Mouse (Mus musculus): ENCODE measurements at regions not wholly inside any gene's neighbourhood (a gene's known extent, or its start where the extent isn't known, plus 50 kb on each side); places are given as distances from the start of the nearest gene placed in this dataset.

GRCm38 (mm10) chr1:185619011-185619410, 164.4 kb downstream of the Slc30a10 start:
- DNase-seq (ENCODE audit: low read depth, low spot score), result no peak

DNA sequence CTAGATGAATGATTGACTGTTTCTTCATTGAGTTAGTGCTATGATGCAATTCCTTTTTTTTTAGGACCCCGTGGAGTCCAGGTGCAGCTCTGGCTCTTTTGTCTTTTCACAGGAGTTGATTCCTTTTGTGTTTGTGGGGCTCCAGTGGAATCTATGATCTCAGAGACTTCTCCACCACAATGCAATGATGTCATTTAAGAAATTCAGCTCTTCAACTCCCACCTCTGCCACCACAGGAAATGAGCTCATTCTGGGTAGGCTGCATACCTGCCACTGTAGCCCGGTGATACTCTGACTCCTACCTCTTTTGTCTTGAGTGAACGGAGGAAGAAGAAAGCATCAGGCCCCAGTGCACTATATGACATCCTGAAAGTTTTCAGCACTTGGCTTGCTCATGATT, 173.8 kb downstream of the Slc30a10 start:
- no peak for DNase-seq (ENCODE audit: low read depth, low spot score)

DNA sequence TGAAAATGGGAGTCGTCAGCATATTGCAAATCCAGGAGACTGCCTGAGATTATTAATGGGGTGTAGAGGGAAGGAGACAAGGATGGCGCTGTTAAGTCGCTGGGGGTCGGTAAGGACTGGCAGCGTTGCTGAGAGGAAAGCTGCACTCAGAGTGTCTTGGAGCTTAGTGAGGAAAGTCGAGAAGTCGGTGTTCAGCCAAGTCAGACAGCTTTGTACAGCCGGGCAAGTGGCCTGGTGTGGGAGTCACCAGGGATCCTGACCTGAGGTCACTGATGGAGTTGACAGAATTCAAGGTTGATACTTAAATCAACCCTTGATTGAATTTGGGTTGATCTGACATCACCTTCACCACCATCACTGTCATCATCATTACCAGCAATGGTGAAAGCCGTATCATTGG, 175.3 kb downstream of the Slc30a10 start:
- no peak for DNase-seq (ENCODE audit: low read depth, low spot score)

GRCm38 (mm10) chr1:185638631-185639030, 184.0 kb downstream of the Slc30a10 start:
- DNase-seq (ENCODE audit: low read depth, low spot score), result no peak

DNA sequence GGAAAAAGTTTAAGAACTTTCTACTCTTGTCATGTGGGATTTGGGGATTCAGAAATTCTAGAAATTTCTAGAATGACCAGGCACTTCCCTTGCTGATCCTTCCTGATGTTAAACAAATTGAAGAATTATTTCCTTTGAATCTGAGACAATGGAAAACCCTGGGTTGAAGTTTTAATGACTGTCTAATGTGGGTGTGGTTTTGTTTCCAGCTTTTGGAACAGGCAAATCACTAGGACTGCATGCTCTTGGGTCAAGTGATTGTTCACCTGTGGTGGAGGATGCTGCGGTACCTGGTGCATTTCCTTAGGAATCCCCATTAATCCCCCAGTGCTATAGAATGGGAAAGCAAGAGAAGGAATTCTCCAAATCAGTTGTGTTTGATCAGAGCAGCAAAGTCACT, 184.8 kb downstream of the Slc30a10 start:
- DNase-seq (ENCODE audit: low read depth, low spot score), result no peak

DNA sequence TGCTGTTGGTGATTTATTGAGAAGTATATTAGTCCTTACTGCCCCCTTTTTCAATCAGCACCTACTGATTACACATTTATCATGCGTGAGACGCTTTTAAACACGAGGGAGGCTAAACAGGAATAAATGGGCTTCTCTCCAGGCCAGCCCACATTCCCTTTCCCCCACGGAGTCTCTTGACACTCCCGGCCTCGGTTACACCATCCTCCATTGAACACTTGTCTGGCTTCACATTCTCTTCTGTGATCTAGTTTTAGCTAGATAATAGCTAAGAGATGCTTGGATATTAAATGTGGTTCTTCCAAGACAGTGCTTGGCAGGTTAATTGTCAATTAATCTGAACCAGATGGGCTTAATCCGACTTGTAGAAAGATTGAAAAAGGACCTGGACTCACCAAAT, 189.4 kb downstream of the Slc30a10 start:
- DNase-seq (ENCODE audit: low read depth, low spot score), result no peak

- DNase-seq (ENCODE audit: low read depth, low spot score), result no peak
Observed at GRCm38 (mm10) chr1:185648128-185648527, 193.5 kb downstream of the Slc30a10 start.

GRCm38 (mm10) chr1:185648926-185649325, 194.3 kb downstream of the Slc30a10 start:
- no peak for DNase-seq (ENCODE audit: low read depth, low spot score)

DNA sequence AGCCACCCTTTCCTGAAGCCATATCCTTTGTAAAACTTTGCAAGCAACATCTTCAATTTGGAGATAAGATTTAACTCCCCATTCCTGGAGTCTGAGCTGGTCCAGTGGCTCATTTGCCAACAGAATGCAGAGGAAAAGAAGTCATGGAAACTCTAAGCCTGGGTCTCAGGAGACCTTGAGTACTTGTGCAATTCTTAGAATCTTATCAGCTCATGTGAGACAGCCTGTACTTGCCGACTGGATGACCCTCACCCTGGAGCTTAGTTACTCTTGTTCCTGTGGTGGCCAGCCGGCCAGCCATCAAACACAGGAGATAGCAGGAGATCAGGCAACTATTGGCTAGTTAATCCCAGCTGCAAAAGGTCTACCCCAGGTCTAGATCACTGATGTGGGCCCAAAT, 196.3 kb downstream of the Slc30a10 start:
- DNase-seq (ENCODE audit: low read depth, low spot score), result no peak

GRCm38 (mm10) chr1:185655021-185655420, 200.4 kb downstream of the Slc30a10 start:
- no peak for DNase-seq (ENCODE audit: low read depth, low spot score)

DNA sequence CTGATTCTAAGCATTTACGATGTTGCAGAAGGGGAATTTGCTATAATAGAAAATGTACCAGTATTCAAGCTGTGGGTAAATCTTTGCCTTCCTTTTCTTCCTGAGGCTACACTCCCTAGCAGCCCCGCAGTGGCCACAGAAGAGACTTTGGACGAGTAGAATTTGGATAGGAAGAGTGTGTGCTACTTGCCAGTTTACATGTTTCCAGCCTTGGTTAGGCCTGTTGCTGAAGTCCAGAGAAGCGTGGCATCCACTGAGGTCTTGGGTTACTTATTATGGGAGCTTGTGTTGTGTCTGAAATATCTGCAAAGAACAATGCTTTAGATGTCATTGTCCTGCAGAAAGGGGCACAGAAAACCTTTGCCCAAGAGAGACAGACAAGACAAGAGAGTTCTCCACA, 200.8 kb downstream of the Slc30a10 start:
- DNase-seq (ENCODE audit: low read depth, low spot score), result no peak

DNA sequence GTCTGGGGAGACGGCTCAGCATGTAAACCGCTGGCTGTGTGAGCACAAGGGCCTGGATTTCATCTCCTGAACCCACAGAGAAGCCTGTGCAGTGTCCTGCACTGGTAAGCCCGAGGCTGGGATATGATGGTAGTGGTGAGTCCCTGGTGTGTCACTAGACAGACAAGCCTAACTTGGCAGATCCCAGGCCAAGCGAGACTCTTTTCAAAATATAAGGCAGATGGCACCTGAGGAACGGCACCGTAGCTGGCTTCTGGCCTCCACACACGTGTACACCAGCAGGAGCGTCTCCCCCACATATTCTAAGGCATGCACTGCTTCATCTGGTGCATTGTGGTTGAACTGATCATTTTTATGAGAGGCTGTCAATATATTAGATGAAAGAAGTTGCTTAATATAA, 202.6 kb downstream of the Slc30a10 start:
- DNase-seq (ENCODE audit: low read depth, low spot score), result no peak

DNA sequence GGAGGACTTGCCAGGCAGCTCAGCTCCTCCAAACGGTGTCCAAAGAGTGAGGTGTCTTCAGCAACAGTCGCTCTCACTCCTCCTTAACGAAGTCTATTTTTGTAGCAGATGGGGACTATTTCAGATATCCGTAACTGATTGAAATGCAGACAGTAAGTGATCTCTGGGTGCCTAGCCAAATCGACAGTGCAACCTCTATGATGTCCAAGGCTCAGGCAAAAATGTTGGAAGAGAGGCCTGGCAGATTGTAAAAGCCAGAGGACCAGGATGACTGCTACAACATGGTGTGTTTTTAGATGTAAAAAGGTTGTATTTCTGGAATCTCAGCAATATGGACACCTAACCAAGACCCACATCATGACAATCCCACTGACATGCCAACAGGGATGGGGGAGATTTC, 204.8 kb downstream of the Slc30a10 start:
- no peak for DNase-seq (ENCODE audit: low read depth, low spot score)

GRCm38 (mm10) chr1:185662336-185662735, 207.7 kb downstream of the Slc30a10 start:
- DNase-seq (ENCODE audit: low read depth, low spot score), result no peak

GRCm38 (mm10) chr1:185670029-185670741, 215.5 kb downstream of the Slc30a10 start:
- DNase-seq (ENCODE audit: low read depth, low spot score), result no peak

GRCm38 (mm10) chr1:185672940-185673339, 218.3 kb downstream of the Slc30a10 start:
- DNase-seq (ENCODE audit: low read depth, low spot score), result no peak

DNA sequence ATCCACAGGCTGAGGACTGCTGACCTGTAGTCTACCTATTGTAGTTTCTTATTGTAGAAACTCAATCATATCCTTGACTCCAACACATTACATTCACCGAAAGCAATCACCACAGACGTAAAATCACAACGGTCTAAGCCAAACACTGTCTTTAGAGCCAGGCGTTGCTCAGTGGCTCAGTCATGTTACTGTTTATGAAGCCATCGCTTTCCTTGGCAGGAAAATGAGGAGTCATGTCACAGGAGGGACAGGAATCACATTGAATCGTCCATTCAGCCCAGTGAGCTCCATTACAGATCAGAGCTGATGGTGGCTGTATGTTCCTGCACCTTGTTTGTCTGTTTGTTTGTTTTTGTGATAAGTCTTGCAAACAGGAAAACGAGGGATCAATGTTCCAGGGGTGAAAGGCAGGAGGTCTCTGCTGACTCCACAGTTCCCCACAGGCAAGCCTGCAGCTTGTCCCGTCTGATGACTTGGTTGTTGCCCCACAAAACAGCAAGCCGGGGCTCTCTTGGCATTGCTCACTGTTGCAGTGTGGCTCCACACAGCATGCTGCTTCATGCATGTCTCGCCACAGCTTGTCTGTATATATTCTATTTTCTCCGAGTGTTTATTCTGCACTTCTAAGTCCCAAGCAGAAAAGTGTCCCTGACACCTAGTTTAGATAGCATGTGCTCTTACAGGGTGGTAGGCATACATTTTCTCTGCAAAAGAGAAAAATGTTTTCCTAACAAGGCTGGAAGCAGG, 221.2 kb downstream of the Slc30a10 start:
- no peak for DNase-seq (ENCODE audit: low read depth, low spot score)

GRCm38 (mm10) chr1:185681610-185682457, 227.2 kb downstream of the Slc30a10 start:
- DNase-seq (ENCODE audit: low read depth, low spot score), result peak; percentile 39

DNA sequence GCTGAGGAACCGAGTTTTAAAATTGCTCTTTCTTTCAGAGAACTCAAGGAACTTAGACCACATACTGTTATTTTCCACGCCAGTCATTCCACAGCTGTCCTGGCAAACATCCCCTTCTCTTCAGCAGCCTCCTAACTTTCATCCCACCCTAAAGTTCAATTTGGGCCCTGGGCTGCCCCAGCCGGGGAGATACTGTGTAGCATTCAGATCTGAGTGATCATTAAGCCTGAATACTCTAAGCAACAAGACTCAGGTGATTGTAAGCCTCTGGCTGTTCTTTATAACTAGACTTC, 227.8 kb downstream of the Slc30a10 start:
- DNase-seq (ENCODE audit: low read depth, low spot score), result no peak

DNA sequence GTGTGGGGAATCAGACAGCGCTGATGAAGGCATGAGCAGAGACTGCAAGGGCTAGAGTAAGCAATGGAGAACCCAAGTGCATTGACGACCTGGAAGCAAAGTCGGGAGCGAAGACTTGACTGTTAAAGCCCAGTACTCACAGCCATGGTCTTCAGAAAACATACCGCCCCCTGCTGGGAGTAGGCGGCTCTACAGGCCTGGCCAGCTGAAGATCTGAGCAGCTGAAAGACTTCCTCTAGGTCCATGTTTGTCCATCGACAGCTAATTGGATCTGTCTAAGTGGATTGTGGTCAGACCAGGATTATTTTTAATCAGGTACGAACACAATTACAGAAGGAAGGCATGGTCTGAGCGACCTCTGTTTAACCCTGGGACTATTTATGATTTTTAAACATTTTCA, 230.0 kb downstream of the Slc30a10 start:
- no peak for DNase-seq (ENCODE audit: low read depth, low spot score)

DNA sequence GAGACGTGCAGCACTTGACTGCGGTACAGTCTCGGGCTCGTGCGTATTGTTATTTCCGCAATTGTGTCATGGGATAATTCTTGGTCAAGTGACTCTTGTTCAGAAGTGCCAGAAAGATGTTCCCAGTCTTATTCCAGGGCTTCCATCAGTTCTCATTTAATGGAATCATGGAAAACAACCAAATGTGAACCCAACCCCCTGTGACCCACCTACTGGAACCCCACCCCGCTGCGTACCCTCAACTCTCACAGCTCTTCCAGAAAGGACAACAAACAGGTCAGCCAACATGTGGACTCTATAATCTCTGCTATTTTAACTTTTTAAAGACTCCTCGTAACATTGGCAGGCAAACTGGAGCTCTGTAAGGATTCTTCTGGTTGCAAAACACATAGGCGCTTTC, 233.9 kb downstream of the Slc30a10 start:
- no peak for DNase-seq (ENCODE audit: low read depth, low spot score)

GRCm38 (mm10) chr1:185695394-185695793, 240.7 kb downstream of the Slc30a10 start:
- DNase-seq (ENCODE audit: low read depth, low spot score), result no peak

GRCm38 (mm10) chr1:185699758-185700157, 245.1 kb downstream of the Slc30a10 start:
- no peak for DNase-seq (ENCODE audit: low read depth, low spot score)

Data from brain, embryonic 18.5 days (tissue).